Mouse (Mus musculus) left cerebral cortex, postnatal 10 days (tissue): ENCODE results near the gene Pkd1l2. TPM values are rescaled to one million over a fixed set of nuclear protein-coding genes. Genes with fewer than 3 reads are reported as not detected.
A peak's percentile ranks its signal among the peaks of the same experiment; 100 is the strongest.

Experiments
- DNase-seq, 2 experiments: peaks; one replicate each; pipeline ENCODE4 v3.0.0; 2021 to 2022; ENCODE audit warnings: low spot score in 2 of 2, mixed read lengths in 1 of 2; ENCODE audit errors: extremely low spot score in 1 of 2
- intact Hi-C: fragments of 180-260 bp; cut with DNase I; formaldehyde crosslinking; loops from one replicate; pipeline ENCODE4 v1.15.1; 2025
- total RNA-seq, 2 experiments: library from RNA; stranded (reverse); gene quantifications; 2 replicates each; pipeline ENCODE4 v1.2.3; 2021

Pkd1l2 gene
- total RNA-seq, result not detected

GRCm38 (mm10) chr8:117082399-117082872 lies at the start of gene Pkd1l2:
Pkd1l2 (minus strand) TSS chr8:117082449.
- no peak for DNase-seq
- intact Hi-C loops, result no loop called here

GRCm38 (mm10) chr8:117127063-117127462 lies 44.8 kb upstream of the Pkd1l2 start:
- intact Hi-C loops, result no loop called here
- DNase-seq, result no peak

GRCm38 (mm10) chr8:117126411-117126810 lies 44.2 kb upstream of the Pkd1l2 start:
- DNase-seq, result no peak
- intact Hi-C loops, result no loop called here

- intact Hi-C loops, result no loop called here
These were observed 43.6 kb upstream of the Pkd1l2 start for GRCm38 (mm10) chr8:117125854-117126253.

GRCm38 (mm10) chr8:117123850-117124633 lies 41.8 kb upstream of the Pkd1l2 start:
- intact Hi-C loops, result no loop called here
- no peak for DNase-seq

More at GRCm38 (mm10) chr8:117125854-117126253, 43.6 kb upstream of the Pkd1l2 start:
- DNase-seq, result no peak

- intact Hi-C loops, result no loop called here
These were observed 39.0 kb upstream of the Pkd1l2 start for GRCm38 (mm10) chr8:117121277-117121676.

GRCm38 (mm10) chr8:117118409-117118808 lies 36.2 kb upstream of the Pkd1l2 start:
- intact Hi-C loops, result no loop called here
- peak in 1 of 2 experiments; percentile 35 for DNase-seq

More at GRCm38 (mm10) chr8:117121277-117121676, 39.0 kb upstream of the Pkd1l2 start:
- no peak for DNase-seq

- intact Hi-C loops, result no loop called here
- no peak for DNase-seq
These were observed 34.3 kb upstream of the Pkd1l2 start for GRCm38 (mm10) chr8:117116534-117116933.

GRCm38 (mm10) chr8:117115676-117116446 lies 33.6 kb upstream of the Pkd1l2 start:
- DNase-seq, result no peak
- intact Hi-C loops, result no loop called here

- no peak for DNase-seq
- intact Hi-C loops, result no loop called here
These were observed 32.8 kb upstream of the Pkd1l2 start for GRCm38 (mm10) chr8:117115094-117115493.

- intact Hi-C loops, result no loop called here
- DNase-seq, result no peak
These were observed 30.0 kb upstream of the Pkd1l2 start for GRCm38 (mm10) chr8:117112261-117112660.

GRCm38 (mm10) chr8:117111641-117112040 lies 29.4 kb upstream of the Pkd1l2 start:
- intact Hi-C loops, result no loop called here
- DNase-seq, result no peak

- intact Hi-C loops, result loop anchor here (10.0 kb wide), 1 partner anchor 365 kb away; no protein-coding TSS in a partner anchor
- peak in 1 of 2 experiments; percentile 68 for DNase-seq
These were observed 27.6 kb upstream of the Pkd1l2 start for GRCm38 (mm10) chr8:117109801-117110390.

GRCm38 (mm10) chr8:117109018-117109711 lies 26.9 kb upstream of the Pkd1l2 start:
- intact Hi-C loops, result loop anchor here (10.0 kb wide), 1 partner anchor 366 kb away; no protein-coding TSS in a partner anchor
- DNase-seq, result no peak

- peak; percentile 44 to 64 for DNase-seq
- intact Hi-C loops, result loop anchor here (10.0 kb wide), 1 partner anchor 367 kb away; no protein-coding TSS in a partner anchor
These were observed 25.3 kb upstream of the Pkd1l2 start for GRCm38 (mm10) chr8:117107533-117107932.

- DNase-seq, result no peak
- intact Hi-C loops, result no loop called here
These were observed 15.4 kb upstream of the Pkd1l2 start for GRCm38 (mm10) chr8:117097564-117098191.

GRCm38 (mm10) chr8:117097051-117097563 lies 14.9 kb upstream of the Pkd1l2 start:
- intact Hi-C loops, result no loop called here
- no peak for DNase-seq

- no peak for DNase-seq
- intact Hi-C loops, result no loop called here
These were observed 13.4 kb upstream of the Pkd1l2 start, which contains the start of gene Bco1 for GRCm38 (mm10) chr8:117095647-117096046. Bco1 (plus strand) TSS chr8:117095854.
